Mouse (Mus musculus) thymus, adult 2 months (tissue): ENCODE measurements around the gene Galnt9. TPM values are rescaled to one million over a fixed set of nuclear protein-coding genes. Genes with fewer than 3 reads are reported as not detected.

Experiments
- DNase-seq: peaks from one replicate; pipeline ENCODE4 v3.0.0; 2021
- H3K27ac ChIP-seq: fragments of 200-500 bp; 2 replicates; pipeline ENCODE4 v1.5.1; 2012; ENCODE audit warnings: low read length, control low read depth; ENCODE audit not compliant: control insufficient read depth, insufficient read depth
- H3K27me3 ChIP-seq: fragments of 200-500 bp; 2 replicates; pipeline ENCODE4 v1.6.1; 2012; ENCODE audit warnings: mild to moderate bottlenecking, low read length, moderate library complexity, mixed read lengths; ENCODE audit not compliant: control insufficient read depth, insufficient read depth
- H3K36me3 ChIP-seq: fragments of 200-500 bp; 2 replicates; pipeline ENCODE4 v1.6.1; 2012; ENCODE audit warnings: mild to moderate bottlenecking, low read length, moderate library complexity; ENCODE audit not compliant: control insufficient read depth, insufficient read depth
- H3K4me1 ChIP-seq: fragments of 200-500 bp; replicated peaks from 2 replicates; pipeline ENCODE4 v1.6.1; 2012; ENCODE audit warnings: low read length; ENCODE audit not compliant: control insufficient read depth, insufficient read depth
- H3K4me3 ChIP-seq: fragments of 200-500 bp; 2 replicates; pipeline ENCODE4 v1.5.1; 2012; ENCODE audit warnings: mild to moderate bottlenecking, low read length, control low read depth, moderate library complexity; ENCODE audit not compliant: control insufficient read depth, insufficient read depth
- CTCF ChIP-seq: fragments of 200-500 bp; IDR thresholded peaks from 2 replicates; pipeline ENCODE4 v1.5.1; 2012; ENCODE audit warnings: mild to moderate bottlenecking, control low read depth, low read length, moderate library complexity, borderline replicate concordance; ENCODE audit not compliant: control insufficient read depth, poor library complexity, insufficient read depth; ENCODE audit errors: extremely low read depth
- POLR2A ChIP-seq: fragments of 200-500 bp; IDR thresholded peaks from 2 replicates; pipeline ENCODE4 v1.6.1; 2012; ENCODE audit warnings: mild to moderate bottlenecking, low read length, control low read depth, moderate library complexity; ENCODE audit not compliant: control insufficient read depth, poor library complexity, insufficient read depth; ENCODE audit errors: extremely low read depth
- WGBS: fragments of 180-500 bp; shearing (Covaris S2); methylation state at CpG from one replicate; pipeline ENCODE4 v1.1.7; 2018; 5-methylcytosine and 5-hydroxymethylcytosine counted together
- polyA plus RNA-seq: library from polyadenylated mRNA; depleted of rRNA; stranded (reverse); fragments of >200 nt; gene quantifications from 2 replicates; pipeline ENCODE4 v1.2.3, GENCODE M21; 2012; rRNA removed

The Galnt9 gene
- polyA plus RNA-seq, 1 experiment: 1.3 TPM

DNA sequence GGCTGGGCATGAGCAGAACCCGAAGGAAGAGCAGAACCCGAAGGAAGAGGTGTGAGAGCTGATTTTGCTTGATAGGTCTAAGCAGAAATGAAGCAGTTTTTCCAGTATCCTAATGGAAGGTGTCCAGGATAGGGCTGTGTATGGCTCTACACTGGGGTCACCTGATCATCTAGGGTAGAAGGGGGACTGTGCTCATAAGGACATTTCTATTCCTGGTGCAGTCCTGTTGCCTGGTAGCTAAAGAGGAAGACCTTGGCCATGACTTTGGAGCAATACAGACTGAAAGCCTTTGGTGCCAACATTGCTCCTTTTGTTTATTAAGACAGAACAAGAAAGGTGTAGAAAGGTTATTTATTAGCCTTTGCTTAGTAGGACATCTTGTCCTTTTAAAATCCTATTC is 119.9 kb downstream of the Galnt9 start:
- Histone ChIP-seq H3K27me3 (no peaks in the 10 kb centered on the region), H3K27ac (no peak overlapping the region), H3K4me1 (no peaks in the 10 kb centered on the region), H3K36me3 (peaks cover 60% of the 10 kb centered on the region), H3K4me3 (no peak overlapping the region)
- WGBS: 89% methylated on average over 2 of the region's 2 CpGs
- no peak for TF ChIP-seq CTCF
- TF ChIP-seq POLR2A: no peak
- no peak for DNase-seq

DNA sequence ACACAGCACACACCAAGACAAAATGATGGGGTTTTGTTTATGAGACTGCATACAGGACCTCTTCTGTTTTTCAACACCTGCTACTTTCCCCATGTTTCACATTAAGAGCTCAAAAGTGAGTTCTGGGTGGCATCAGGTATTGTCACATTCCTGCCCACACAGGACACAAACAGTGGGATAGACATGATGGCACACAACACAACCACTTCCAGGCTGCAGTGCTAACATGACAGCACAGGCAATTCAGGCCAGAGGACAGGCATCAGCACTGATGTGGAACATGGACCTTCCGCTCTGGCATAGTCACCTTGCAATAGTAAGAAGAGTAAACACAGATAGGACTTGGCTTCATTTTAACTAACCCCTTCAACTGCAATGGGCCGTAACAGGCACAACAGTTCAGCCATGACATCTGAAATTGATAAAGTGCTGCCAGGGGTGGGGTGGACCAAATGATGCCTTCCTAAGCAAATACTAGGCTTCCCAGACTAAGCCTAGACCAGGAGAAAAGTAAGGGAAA is 120.7 kb downstream of the Galnt9 start:
- Histone ChIP-seq H3K27ac (no peak overlapping the region), H3K4me1 (no peaks in the 10 kb centered on the region), H3K27me3 (no peaks in the 10 kb centered on the region), H3K36me3 (peaks cover 62% of the 10 kb centered on the region), H3K4me3 (no peak overlapping the region)
- no peak for DNase-seq
- WGBS: 96% methylated on average over 2 of the region's 2 CpGs
- TF ChIP-seq CTCF (no peak), POLR2A (no peak)

DNA sequence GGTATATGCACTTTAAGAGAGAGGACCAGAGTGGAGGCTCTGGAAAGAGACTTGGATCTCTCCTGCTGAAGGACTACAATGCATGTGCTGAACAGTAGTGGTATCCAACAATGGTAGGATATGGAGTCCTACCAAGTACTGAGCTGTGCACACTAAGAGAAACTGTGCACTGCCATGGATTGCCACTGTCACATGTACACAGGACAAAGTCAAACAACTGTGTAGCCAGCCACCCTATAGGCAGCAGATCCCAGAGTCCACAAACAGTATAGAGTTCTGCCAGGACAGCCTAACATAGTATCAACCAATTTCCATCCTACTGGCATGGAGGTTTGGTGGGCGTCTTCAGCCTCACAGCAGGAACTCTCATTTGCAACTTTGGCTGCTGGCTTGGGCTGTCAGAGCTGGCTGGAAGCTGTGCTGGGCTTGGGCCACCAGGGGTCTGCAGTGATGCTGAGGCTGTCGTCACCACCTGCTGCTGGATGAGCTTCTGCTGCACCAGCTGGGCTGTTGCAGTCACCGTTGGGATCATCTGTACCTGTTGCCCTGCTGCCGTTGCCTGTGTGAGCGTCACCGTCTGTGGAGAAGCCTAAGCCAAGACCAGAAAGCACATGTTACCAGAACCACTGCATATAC is 121.4 kb downstream of the Galnt9 start:
- H3K4me1 ChIP-seq: no peaks in the 10 kb centered on the region
- TF ChIP-seq CTCF (no peak), POLR2A (no peak)
- H3K4me3 ChIP-seq: no peak overlapping the region
- no peaks in the 10 kb centered on the region for H3K27me3 ChIP-seq
- no peak overlapping the region for H3K27ac ChIP-seq
- DNase-seq: no peak
- 86% methylated on average over 6 of the region's 6 CpGs for WGBS
- H3K36me3 ChIP-seq: peaks cover 70% of the 10 kb centered on the region

Other genes starting within 250 kb of the Galnt9 start
- gene P2rx2, start 201.1 kb upstream of the Galnt9 start, polyA plus RNA-seq: 0.77 and 0.84 TPM in 2 replicates
- 0.28 and 0.73 TPM in 2 replicates for gene Lrcol1, start 199.6 kb upstream of the Galnt9 start, polyA plus RNA-seq
- 129 and 200 TPM in 2 replicates for gene Fbrsl1, start 95.9 kb upstream of the Galnt9 start, polyA plus RNA-seq
- 140 and 153 TPM in 2 replicates for gene Noc4l, start 109.1 kb downstream of the Galnt9 start, polyA plus RNA-seq
- gene Ddx51, start 109.1 kb downstream of the Galnt9 start, polyA plus RNA-seq: 33.4 and 34.6 TPM in 2 replicates
- gene Ep400, start 226.4 kb downstream of the Galnt9 start, polyA plus RNA-seq: 155 and 211 TPM in 2 replicates
- gene Pus1, start 236.3 kb downstream of the Galnt9 start, polyA plus RNA-seq: 27.4 and 28.5 TPM in 2 replicates